Comparison of ENCODE assay signal across 8 mouse cellular contexts in the genomic region with DNA sequence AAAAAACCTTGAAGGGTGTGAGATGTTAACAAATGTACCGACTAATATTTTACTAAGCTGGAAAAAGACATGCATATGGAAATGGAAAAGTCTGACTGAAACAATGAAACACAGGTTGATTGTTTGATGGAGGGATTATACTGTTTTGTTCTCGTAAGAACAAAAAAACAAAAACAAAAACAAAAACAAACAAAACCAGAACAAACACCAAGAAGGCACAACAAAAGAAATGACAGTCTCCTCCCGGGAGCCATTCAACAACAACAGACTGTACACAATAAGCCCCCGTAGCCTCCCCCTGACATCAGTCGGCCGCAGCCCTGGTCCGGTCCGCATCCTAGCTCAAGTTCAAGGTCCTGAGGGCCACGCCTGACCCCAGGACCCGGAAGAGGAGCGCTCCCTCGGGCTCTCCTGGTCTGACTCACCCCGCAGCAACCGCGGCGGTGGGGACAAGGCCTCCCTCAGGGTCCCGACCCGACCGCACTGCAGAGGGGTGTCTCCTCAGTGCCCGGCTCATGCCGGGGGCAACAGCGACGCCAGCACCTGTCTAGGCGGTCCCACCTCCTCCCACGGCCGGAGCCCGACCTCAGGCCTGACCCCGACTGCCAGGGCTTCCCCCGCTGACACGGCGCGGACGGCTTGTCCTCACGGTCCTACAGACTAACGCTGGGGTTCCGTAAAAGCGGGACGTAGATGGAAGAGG. TPM values are rescaled to one million over a fixed set of nuclear protein-coding genes. Genes with fewer than 3 reads are reported as not detected.
DNase-seq lines count a peak whose midpoint lies in the region; ATAC-seq and TF ChIP-seq lines count a peak whose summit lies in the region.

No protein-coding gene starts in this region.

- H3K4me1 ChIP-seq in embryonic facial prominence, embryonic 14.5 days (ENCODE audit: control insufficient read depth, insufficient read depth, low read length), result peaks cover 22% of the 10 kb centered on the region
- peaks cover 8% of the 10 kb centered on the region; the same call in 1 of the 2 replicates for H3K4me1 ChIP-seq in intestine, postnatal 0 days (replicated peaks; ENCODE audit: control insufficient read depth, insufficient read depth, low read length)
- peaks cover 15% of the 10 kb centered on the region for H3K4me1 ChIP-seq in midbrain, embryonic 14.5 days (ENCODE audit: control insufficient read depth, insufficient read depth, low read length)

- H3K27ac ChIP-seq in embryonic facial prominence, embryonic 14.5 days (replicated peaks; ENCODE audit: low read depth, low read length), result peak overlapping the region; percentile 56
- H3K27ac ChIP-seq in intestine, postnatal 0 days (ENCODE audit: low read depth, low read length), result peak overlapping the region; percentile 87
- peak overlapping the region; percentile 84 for H3K27ac ChIP-seq in midbrain, embryonic 14.5 days (replicated peaks; ENCODE audit: low read depth, low read length)

- peak overlapping the region; percentile 63 for H3K4me3 ChIP-seq in embryonic facial prominence, embryonic 14.5 days (ENCODE audit: low read depth, low read length)
- H3K4me3 ChIP-seq in intestine, postnatal 0 days (ENCODE audit: low read depth, low read length), result peak overlapping the region; percentile 93
- peak overlapping the region; percentile 99 for H3K4me3 ChIP-seq in midbrain, embryonic 14.5 days (replicated peaks; ENCODE audit: low read depth, low read length)

- under 1% methylated on average over 28 of the region's 38 CpGs for WGBS in embryonic facial prominence, embryonic 14.5 days
- WGBS in intestine, postnatal 0 days, result under 1% methylated on average over 38 of the region's 38 CpGs
- under 1% methylated on average over 38 of the region's 38 CpGs for WGBS in midbrain, embryonic 14.5 days

- no peaks in the 10 kb centered on the region for H3K27me3 ChIP-seq in embryonic facial prominence, embryonic 14.5 days (replicated peaks; ENCODE audit: control insufficient read depth, insufficient read depth, low read length)
- no peaks in the 10 kb centered on the region for H3K27me3 ChIP-seq in intestine, postnatal 0 days (replicated peaks; ENCODE audit: control insufficient read depth, insufficient read depth, low read length)
- no peaks in the 10 kb centered on the region for H3K27me3 ChIP-seq in midbrain, embryonic 14.5 days (ENCODE audit: control insufficient read depth, insufficient read depth, low read length)

- H3K4me2 ChIP-seq in embryonic facial prominence, embryonic 14.5 days (ENCODE audit: low read depth, low read length), result peak overlapping the region; percentile 70
- peak overlapping the region; percentile 87 for H3K4me2 ChIP-seq in intestine, postnatal 0 days (replicated peaks; ENCODE audit: low read depth)
- peak overlapping the region; percentile 66 for H3K4me2 ChIP-seq in midbrain, embryonic 14.5 days (ENCODE audit: low read length)

- no peak; the same call in 1 of the 2 replicates for TF ChIP-seq CTCF in intestine, postnatal 0 days (IDR thresholded peaks at IDR 0.05; ENCODE audit: low read depth)

- no peaks in the 10 kb centered on the region for H3K9me3 ChIP-seq in embryonic facial prominence, embryonic 14.5 days (ENCODE audit: control insufficient read depth, low read length)
- no peaks in the 10 kb centered on the region for H3K9me3 ChIP-seq in intestine, postnatal 0 days (ENCODE audit: control insufficient read depth)
- H3K9me3 ChIP-seq in midbrain, embryonic 14.5 days (ENCODE audit: control insufficient read depth, low read length), result no peaks in the 10 kb centered on the region

- peak; percentile 53 for ATAC-seq in embryonic facial prominence, embryonic 14.5 days (ENCODE audit: low read depth)
- peak; percentile 78 for ATAC-seq in intestine, postnatal 0 days
- ATAC-seq in midbrain, embryonic 14.5 days (ENCODE audit: low FRiP score, low TSS enrichment), result peak; percentile 72

- peak; percentile 46 to 79 for DNase-seq in kidney, postnatal 25 days
- DNase-seq in kidney, postnatal 14 days, result no peak
- DNase-seq in R1 (ENCODE audit: low read depth, low spot score), result peak; percentile 79
- peak; percentile 34 for DNase-seq in embryonic facial prominence, embryonic 14.5 days (ENCODE audit: low spot score)
- DNase-seq in midbrain, embryonic 14.5 days, result peak; percentile 56
- DNase-seq in thymus, postnatal 0 days (ENCODE audit: low spot score), result no peak
- DNase-seq in frontal cortex, postnatal 10 days (ENCODE audit: low spot score in 2 of 2), result no peak

- H3K36me3 ChIP-seq in embryonic facial prominence, embryonic 14.5 days (ENCODE audit: control insufficient read depth, insufficient read depth, low read length), result no peaks in the 10 kb centered on the region
- H3K36me3 ChIP-seq in intestine, postnatal 0 days (ENCODE audit: control insufficient read depth, insufficient read depth), result peaks cover 2% of the 10 kb centered on the region; the same call in 1 of the 2 replicates
- H3K36me3 ChIP-seq in midbrain, embryonic 14.5 days (ENCODE audit: control insufficient read depth, insufficient read depth, low read length), result no peaks in the 10 kb centered on the region

- H3K9ac ChIP-seq in embryonic facial prominence, embryonic 14.5 days (ENCODE audit: low read depth, low read length), result peak overlapping the region; percentile 80
- peak overlapping the region; percentile 89 for H3K9ac ChIP-seq in intestine, postnatal 0 days (ENCODE audit: low read depth, low read length)
- H3K9ac ChIP-seq in midbrain, embryonic 14.5 days (replicated peaks; ENCODE audit: low read length), result peak overlapping the region; percentile 96

RNA-seq across cellular contexts. Expression of a gene that starts 0.5 kb away (rescaled TPM):
- polyA plus RNA-seq in embryonic facial prominence, embryonic 14.5 days (2014; fragmentation: Nextera tagmentation; extraction: Ambion mirVana), result 118 and 136 TPM in 2 replicates
- 86.9 and 88.1 TPM in 2 replicates for polyA plus RNA-seq in intestine, postnatal 0 days (2015; fragmentation: Nextera tagmentation; extraction: Ambion mirVana)
- polyA plus RNA-seq in midbrain, embryonic 14.5 days (2014; fragmentation: Nextera tagmentation; extraction: Ambion mirVana), result 158 and 187 TPM in 2 replicates
- 113 TPM in 2 replicates for polyA plus RNA-seq in thymus, postnatal 0 days (2015; fragmentation: Nextera tagmentation; extraction: Ambion mirVana)

RNA-seq across cellular contexts. Expression of a gene that starts 12.8 kb away (rescaled TPM):
- 22.4 and 24.9 TPM in 2 replicates for polyA plus RNA-seq in embryonic facial prominence, embryonic 14.5 days (2014; fragmentation: Nextera tagmentation; extraction: Ambion mirVana)
- polyA plus RNA-seq in intestine, postnatal 0 days (2015; fragmentation: Nextera tagmentation; extraction: Ambion mirVana), result 6.4 and 6.6 TPM in 2 replicates
- polyA plus RNA-seq in midbrain, embryonic 14.5 days (2014; fragmentation: Nextera tagmentation; extraction: Ambion mirVana), result 87.5 and 95.2 TPM in 2 replicates
- polyA plus RNA-seq in thymus, postnatal 0 days (2015; fragmentation: Nextera tagmentation; extraction: Ambion mirVana), result 12.8 and 13.5 TPM in 2 replicates

RNA-seq across cellular contexts. Expression of a gene that starts 44.9 kb away (rescaled TPM):
- 7.9 and 9.2 TPM in 2 replicates for polyA plus RNA-seq in embryonic facial prominence, embryonic 14.5 days (2014; fragmentation: Nextera tagmentation; extraction: Ambion mirVana)
- polyA plus RNA-seq in intestine, postnatal 0 days (2015; fragmentation: Nextera tagmentation; extraction: Ambion mirVana), result 2.4 and 2.6 TPM in 2 replicates
- polyA plus RNA-seq in midbrain, embryonic 14.5 days (2014; fragmentation: Nextera tagmentation; extraction: Ambion mirVana), result 3.1 and 4.4 TPM in 2 replicates
- 4.0 and 4.5 TPM in 2 replicates for polyA plus RNA-seq in thymus, postnatal 0 days (2015; fragmentation: Nextera tagmentation; extraction: Ambion mirVana)

Comparison
In these comparisons a context has a peak if more than half of its experiments do, and no peak if none do; other contexts are left out.
1. DNase-seq: peak in kidney, postnatal 25 days (2 of 2), R1 (single experiment), embryonic facial prominence, embryonic 14.5 days (single experiment) and midbrain, embryonic 14.5 days (single experiment); none in kidney, postnatal 14 days (single experiment), thymus, postnatal 0 days (single experiment) and frontal cortex, postnatal 10 days (0 of 2).
2. Peak in every context shown above with its lines, with median percentiles within 50 percentile points of each other: ATAC-seq, H3K27ac ChIP-seq, H3K4me2 ChIP-seq, H3K4me3 ChIP-seq and H3K9ac ChIP-seq.